Mouse (Mus musculus) monocyte, adult 5-6 weeks (primary cell): ENCODE data around the gene Mical3. TPM values are rescaled to one million over a fixed set of nuclear protein-coding genes. Genes with fewer than 3 reads are reported as not detected.
A peak's percentile ranks its signal among the peaks of the same experiment; 100 is the strongest.

Source experiments
- ATAC-seq: fragments of 153-309, 156-312 bp; replicated peaks from 2 replicates; pipeline ENCODE4 v1.8.0; 2017; ENCODE audit warnings: mild to moderate bottlenecking; ENCODE audit not compliant: low TSS enrichment, insufficient number of reproducible peaks, severe bottlenecking, poor library complexity, low FRiP score
- total RNA-seq: library from RNA; stranded (forward); fragments of 200-1000, 200-491, 200-594 nt; gene quantifications from 3 replicates; pipeline ENCODE4 v1.2.3, GENCODE M21; 2017

The Mical3 gene
- total RNA-seq, 1 experiment from 2014 or later, result 2.9 TPM

GRCm38 (mm10) chr6:121117971-121118755, 12.6 kb downstream of the Mical3 start:
- ATAC-seq, result no peak

- no peak for ATAC-seq
Measured at GRCm38 (mm10) chr6:121117142-121117541, 13.7 kb downstream of the Mical3 start.

- ATAC-seq, result no peak
Measured at GRCm38 (mm10) chr6:121116434-121116833, 14.4 kb downstream of the Mical3 start.

GRCm38 (mm10) chr6:121111448-121112055, 19.2 kb downstream of the Mical3 start:
- ATAC-seq, result no peak

- peak; percentile 95 for ATAC-seq
Measured at GRCm38 (mm10) chr6:121109998-121110603, 20.7 kb downstream of the Mical3 start.

GRCm38 (mm10) chr6:121109181-121109981, 21.4 kb downstream of the Mical3 start:
- no peak; the same call in 1 of the 2 replicates for ATAC-seq

- no peak for ATAC-seq
Measured at GRCm38 (mm10) chr6:121108075-121108474, 22.7 kb downstream of the Mical3 start.

- ATAC-seq, result no peak
Measured at GRCm38 (mm10) chr6:121106711-121107405, 23.9 kb downstream of the Mical3 start.

GRCm38 (mm10) chr6:121105726-121106125, 25.1 kb downstream of the Mical3 start:
- no peak for ATAC-seq

GRCm38 (mm10) chr6:121103406-121104171, 27.2 kb downstream of the Mical3 start:
- ATAC-seq, result no peak

GRCm38 (mm10) chr6:121102941-121103340, 27.9 kb downstream of the Mical3 start:
- no peak for ATAC-seq

GRCm38 (mm10) chr6:121102084-121102483, 28.7 kb downstream of the Mical3 start:
- no peak for ATAC-seq

GRCm38 (mm10) chr6:121101201-121101600, 29.6 kb downstream of the Mical3 start:
- ATAC-seq, result no peak

- no peak for ATAC-seq
Measured at GRCm38 (mm10) chr6:121099831-121100230, 31.0 kb downstream of the Mical3 start.

GRCm38 (mm10) chr6:121099228-121099608, 31.6 kb downstream of the Mical3 start:
- no peak for ATAC-seq

- no peak for ATAC-seq
Measured at GRCm38 (mm10) chr6:121098511-121099227, 32.1 kb downstream of the Mical3 start.

- no peak for ATAC-seq
Measured at GRCm38 (mm10) chr6:121098109-121098508, 32.7 kb downstream of the Mical3 start.
